23 mouse cellular contexts compared by ENCODE assay signal in genomic region chr9:122226419-122226818, GRCm38 (mm10).
DNase-seq lines count a peak whose midpoint lies in the region; ATAC-seq and TF ChIP-seq lines count a peak whose summit lies in the region.
"Had no signal": no experiment of that assay in that cellular context is flagged by ENCODE, and none has a peak within 500 bp of the region (broad histone marks: within the 10 kb centered on the region; RNA-seq: fewer than 3 reads in every experiment).

No protein-coding gene starts in this region.

- no peak for ATAC-seq in hindbrain, embryonic 13.5 days (ENCODE audit: low FRiP score)
- no peak for ATAC-seq in hindbrain, embryonic 12.5 days (ENCODE audit: low FRiP score)
- ATAC-seq in inflammation-experienced regulatory T-cells, adult 6 months: peak; percentile 23
- ATAC-seq: activated CD4-positive, CD25-positive, alpha-beta regulatory T cell, adult 4 months; forebrain, embryonic 13.5 days; forebrain, embryonic 16.5 days had no signal

- 93% methylated on average over 4 of the region's 4 CpGs for WGBS in hindbrain, embryonic 13.5 days
- WGBS in hindbrain, embryonic 12.5 days: 92% methylated on average over 4 of the region's 4 CpGs
- WGBS in thymus, adult 2 months: 55% methylated on average over 4 of the region's 4 CpGs

- H3K9me3 ChIP-seq in hindbrain, embryonic 13.5 days: no peaks in the 10 kb centered on the region
- no peaks in the 10 kb centered on the region for H3K9me3 ChIP-seq in hindbrain, embryonic 12.5 days (replicated peaks)
- H3K9me3 ChIP-seq: forebrain, embryonic 10.5 days; forebrain, embryonic 13.5 days; heart, embryonic 10.5 days; heart, embryonic 13.5 days had no signal

- H3K27me3 ChIP-seq in hindbrain, embryonic 13.5 days: no peaks in the 10 kb centered on the region
- no peaks in the 10 kb centered on the region for H3K27me3 ChIP-seq in hindbrain, embryonic 12.5 days
- H3K27me3 ChIP-seq in thymus, adult 2 months (ENCODE audit: control insufficient read depth, insufficient read depth, low read length): no peaks in the 10 kb centered on the region
- H3K27me3 ChIP-seq: forebrain, embryonic 13.5 days; heart, embryonic 13.5 days had no signal

- no peak overlapping the region for H3K9ac ChIP-seq in hindbrain, embryonic 13.5 days
- H3K9ac ChIP-seq in hindbrain, embryonic 12.5 days: no peak overlapping the region
- H3K9ac ChIP-seq: forebrain, embryonic 13.5 days; heart, embryonic 13.5 days had no signal

- H3K4me1 ChIP-seq in hindbrain, embryonic 13.5 days (replicated peaks): peaks cover 25% of the 10 kb centered on the region
- H3K4me1 ChIP-seq in hindbrain, embryonic 12.5 days: peaks cover 13% of the 10 kb centered on the region
- H3K4me1 ChIP-seq in thymus, adult 2 months (replicated peaks; ENCODE audit: control insufficient read depth, insufficient read depth, low read length): peaks cover 50% of the 10 kb centered on the region

- DNase-seq in thymus, postnatal 25 days: peak; percentile 32
- no peak for DNase-seq in thymus, adult 2 months
- no peak for DNase-seq in layer of hippocampus, postnatal 14 days (ENCODE audit: low spot score in 2 of 2)
- DNase-seq: adrenal gland, adult 8-10 months; adrenal gland, postnatal 25 days; B cell, adult 2 months; cerebellum, adult 11-12 months; cerebellum, adult 8-10 months; cerebellum, postnatal 14 days; gastrocnemius, postnatal 10 days; gastrocnemius, postnatal 36 days; heart, adult 2 months; heart, postnatal 14 days; heart, postnatal 4 days had no signal

- no peak for TF ChIP-seq CTCF in thymus, adult 2 months (IDR thresholded peaks at IDR 0.05; ENCODE audit: borderline replicate concordance, control insufficient read depth, extremely low read depth, insufficient read depth, low read length, poor library complexity)

- no peak overlapping the region for H3K4me3 ChIP-seq in hindbrain, embryonic 13.5 days
- H3K4me3 ChIP-seq in hindbrain, embryonic 12.5 days: no peak overlapping the region
- H3K4me3 ChIP-seq in thymus, adult 2 months (ENCODE audit: control insufficient read depth, insufficient read depth, low read length): no peak overlapping the region
- H3K4me3 ChIP-seq: forebrain, embryonic 10.5 days; forebrain, embryonic 13.5 days; heart, adult 2 months; heart, embryonic 10.5 days; heart, embryonic 13.5 days had no signal

- peak overlapping the region; percentile 68; the same call in 1 of the 2 replicates for H3K27ac ChIP-seq in hindbrain, embryonic 13.5 days
- H3K27ac ChIP-seq in hindbrain, embryonic 12.5 days: no peak overlapping the region
- no peak overlapping the region for H3K27ac ChIP-seq in thymus, adult 2 months (ENCODE audit: control insufficient read depth, insufficient read depth, low read length)
- H3K27ac ChIP-seq: forebrain, embryonic 10.5 days; forebrain, embryonic 13.5 days; heart, adult 2 months; heart, embryonic 10.5 days; heart, embryonic 13.5 days had no signal

- peaks cover 3% of the 10 kb centered on the region; the same call in 1 of the 2 replicates for H3K36me3 ChIP-seq in hindbrain, embryonic 13.5 days
- H3K36me3 ChIP-seq in hindbrain, embryonic 12.5 days: 0 out of 2 replicates have a peak, but pooled peaks cover 6% of the 10 kb centered on the region
- no peaks in the 10 kb centered on the region for H3K36me3 ChIP-seq in thymus, adult 2 months (ENCODE audit: control insufficient read depth, insufficient read depth, low read length)
- H3K36me3 ChIP-seq: forebrain, embryonic 10.5 days; heart, embryonic 10.5 days; heart, embryonic 13.5 days had no signal

- no peak for TF ChIP-seq POLR2A in thymus, adult 2 months (IDR thresholded peaks at IDR 0.05; ENCODE audit: control insufficient read depth, extremely low read depth, insufficient read depth, low read length, poor library complexity)

- H3K4me2 ChIP-seq in hindbrain, embryonic 13.5 days: no peak overlapping the region
- no peak overlapping the region for H3K4me2 ChIP-seq in hindbrain, embryonic 12.5 days (replicated peaks)
- H3K4me2 ChIP-seq: forebrain, embryonic 13.5 days; heart, embryonic 13.5 days had no signal
